Mouse (Mus musculus): ENCODE results near the gene Tmf1. TPM values are rescaled to one million over a fixed set of nuclear protein-coding genes. Genes with fewer than 3 reads are reported as not detected.

The Tmf1 gene
- total RNA-seq (2017) = 210 to 231 TPM (median 230 TPM) in 3 replicates

- peak; percentile 97 for ATAC-seq (replicated peaks; ENCODE audit: insufficient number of reproducible peaks, low FRiP score, low TSS enrichment, poor library complexity, severe bottlenecking)
These were observed at the start of gene Tmf1 for GRCm38 (mm10) chr6:97178491-97179366. Gene Tmf1 (minus strand): TSS chr6:97179122.

DNA sequence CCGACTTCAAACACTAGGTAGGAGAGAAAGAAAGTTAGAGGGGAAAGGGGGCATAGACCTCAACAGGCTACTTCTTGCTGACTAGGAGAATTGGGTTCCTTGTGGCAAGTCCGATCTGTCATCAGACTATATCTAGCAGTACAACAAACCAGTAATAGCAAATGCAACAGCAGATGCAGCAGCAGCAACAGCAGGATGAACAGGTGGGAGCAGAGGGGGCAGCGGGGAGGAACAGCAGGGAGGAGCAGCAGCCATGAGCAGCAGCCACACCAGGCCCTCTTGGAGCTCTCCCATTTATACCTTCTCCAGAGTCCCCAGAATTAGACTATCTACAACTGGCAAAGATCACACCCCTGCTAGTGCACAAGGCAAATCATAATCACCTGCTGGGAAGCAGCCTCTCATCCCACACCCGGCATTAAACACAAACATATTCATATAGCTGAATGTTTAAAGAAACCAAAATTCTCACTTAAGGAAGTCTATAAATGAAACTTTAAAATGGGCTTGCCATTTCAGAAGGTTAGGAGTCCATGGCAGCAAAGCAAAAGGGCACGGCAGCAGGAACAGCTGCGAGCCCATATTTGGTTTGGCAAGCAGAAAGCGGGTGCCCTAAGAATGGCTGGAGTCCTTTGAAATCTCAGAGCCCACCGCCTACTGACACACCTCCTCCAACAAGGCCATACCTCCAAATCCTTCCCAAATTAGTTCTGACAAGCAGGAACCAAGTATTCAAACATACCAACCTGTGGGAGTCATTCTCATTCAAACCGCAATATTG is 48.3 kb upstream of the Tmf1 start:
- ATAC-seq (replicated peaks; ENCODE audit: insufficient number of reproducible peaks, low FRiP score, low TSS enrichment, poor library complexity, severe bottlenecking) = no peak

- ATAC-seq (replicated peaks; ENCODE audit: insufficient number of reproducible peaks, low FRiP score, low TSS enrichment, poor library complexity, severe bottlenecking) = no peak
These were observed 47.2 kb upstream of the Tmf1 start for GRCm38 (mm10) chr6:97226083-97226491.

GRCm38 (mm10) chr6:97224505-97224904 is 45.6 kb upstream of the Tmf1 start:
- ATAC-seq (replicated peaks; ENCODE audit: insufficient number of reproducible peaks, low FRiP score, low TSS enrichment, poor library complexity, severe bottlenecking) = no peak

- ATAC-seq (replicated peaks; ENCODE audit: insufficient number of reproducible peaks, low FRiP score, low TSS enrichment, poor library complexity, severe bottlenecking) = no peak
These were observed 44.6 kb upstream of the Tmf1 start for GRCm38 (mm10) chr6:97223566-97223965.

- peak; percentile 13; the same call in 1 of the 2 replicates for ATAC-seq (replicated peaks; ENCODE audit: insufficient number of reproducible peaks, low FRiP score, low TSS enrichment, poor library complexity, severe bottlenecking)
These were observed 44.1 kb upstream of the Tmf1 start for GRCm38 (mm10) chr6:97222931-97223467.

- ATAC-seq (replicated peaks; ENCODE audit: insufficient number of reproducible peaks, low FRiP score, low TSS enrichment, poor library complexity, severe bottlenecking) = no peak
These were observed 43.4 kb upstream of the Tmf1 start for GRCm38 (mm10) chr6:97222321-97222720.

DNA sequence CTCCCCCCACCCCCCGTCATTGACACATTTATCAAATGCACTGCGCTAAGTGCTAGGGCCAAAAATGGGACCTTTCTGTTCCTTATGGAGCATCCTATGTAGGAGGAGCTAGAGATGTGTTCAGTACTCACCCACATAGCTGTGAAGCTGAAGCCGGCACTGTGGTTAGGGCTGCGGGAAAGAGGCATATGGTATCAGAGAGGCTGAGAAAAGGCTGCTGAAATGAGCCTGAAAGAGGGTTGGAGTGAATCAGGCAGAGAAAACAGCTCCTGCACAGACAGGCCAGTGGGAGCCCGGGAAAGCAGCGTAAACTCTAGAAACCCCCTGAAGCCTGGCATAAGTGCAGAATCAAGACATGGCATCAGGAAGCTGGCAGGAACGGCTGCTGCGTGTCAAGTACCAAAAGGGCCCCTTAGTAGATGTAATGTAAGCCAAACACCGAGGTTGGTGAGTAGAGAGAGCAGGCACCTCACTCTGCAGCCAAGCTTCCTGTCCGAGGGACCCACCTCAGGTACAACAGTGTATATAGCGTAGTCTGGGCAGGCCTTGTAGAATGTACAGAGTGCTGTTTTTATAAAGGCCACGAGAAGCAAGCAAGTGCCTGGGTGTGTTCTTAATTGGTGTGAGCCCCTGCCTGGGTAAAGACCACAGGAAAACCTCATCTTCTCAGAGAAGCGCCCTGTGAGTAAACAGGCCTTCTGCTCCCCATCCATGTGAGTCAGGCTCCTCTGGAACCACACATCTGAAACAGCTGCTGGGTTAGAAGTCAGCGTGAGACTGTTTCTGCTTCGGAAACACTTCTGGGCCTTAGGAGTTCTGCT is 42.5 kb upstream of the Tmf1 start:
- peak; percentile 48 for ATAC-seq (replicated peaks; ENCODE audit: insufficient number of reproducible peaks, low FRiP score, low TSS enrichment, poor library complexity, severe bottlenecking)

DNA sequence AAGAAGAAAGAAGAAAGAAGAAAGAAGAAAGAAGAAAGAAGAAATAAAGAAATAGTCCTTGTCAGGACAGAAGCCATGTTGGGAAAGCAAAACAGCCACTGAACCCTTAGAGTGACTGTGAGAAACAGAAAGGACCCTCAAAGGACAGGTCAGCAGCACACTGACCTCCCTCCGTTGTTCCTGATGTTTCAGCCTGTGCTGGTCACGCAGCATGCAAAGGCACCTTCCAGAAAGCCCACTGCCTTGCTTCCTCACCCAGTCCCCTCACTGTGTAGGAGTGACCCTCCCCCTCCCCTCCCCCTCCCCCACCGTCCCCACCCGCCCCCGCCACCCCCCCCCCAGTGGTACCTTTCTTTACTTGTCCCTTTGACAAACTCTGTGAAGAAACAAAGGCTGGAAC is 41.8 kb upstream of the Tmf1 start:
- no peak for ATAC-seq (replicated peaks; ENCODE audit: insufficient number of reproducible peaks, low FRiP score, low TSS enrichment, poor library complexity, severe bottlenecking)

GRCm38 (mm10) chr6:97216154-97216821 is 37.4 kb upstream of the Tmf1 start:
- no peak for ATAC-seq (replicated peaks; ENCODE audit: insufficient number of reproducible peaks, low FRiP score, low TSS enrichment, poor library complexity, severe bottlenecking)

GRCm38 (mm10) chr6:97211981-97212380 is 33.1 kb upstream of the Tmf1 start:
- peak; percentile 62 for ATAC-seq (replicated peaks; ENCODE audit: insufficient number of reproducible peaks, low FRiP score, low TSS enrichment, poor library complexity, severe bottlenecking)

GRCm38 (mm10) chr6:97210962-97211601 is 32.2 kb upstream of the Tmf1 start:
- ATAC-seq (replicated peaks; ENCODE audit: insufficient number of reproducible peaks, low FRiP score, low TSS enrichment, poor library complexity, severe bottlenecking) = 0 out of 2 replicates have a peak, but pooled peaks have one; percentile 32

DNA sequence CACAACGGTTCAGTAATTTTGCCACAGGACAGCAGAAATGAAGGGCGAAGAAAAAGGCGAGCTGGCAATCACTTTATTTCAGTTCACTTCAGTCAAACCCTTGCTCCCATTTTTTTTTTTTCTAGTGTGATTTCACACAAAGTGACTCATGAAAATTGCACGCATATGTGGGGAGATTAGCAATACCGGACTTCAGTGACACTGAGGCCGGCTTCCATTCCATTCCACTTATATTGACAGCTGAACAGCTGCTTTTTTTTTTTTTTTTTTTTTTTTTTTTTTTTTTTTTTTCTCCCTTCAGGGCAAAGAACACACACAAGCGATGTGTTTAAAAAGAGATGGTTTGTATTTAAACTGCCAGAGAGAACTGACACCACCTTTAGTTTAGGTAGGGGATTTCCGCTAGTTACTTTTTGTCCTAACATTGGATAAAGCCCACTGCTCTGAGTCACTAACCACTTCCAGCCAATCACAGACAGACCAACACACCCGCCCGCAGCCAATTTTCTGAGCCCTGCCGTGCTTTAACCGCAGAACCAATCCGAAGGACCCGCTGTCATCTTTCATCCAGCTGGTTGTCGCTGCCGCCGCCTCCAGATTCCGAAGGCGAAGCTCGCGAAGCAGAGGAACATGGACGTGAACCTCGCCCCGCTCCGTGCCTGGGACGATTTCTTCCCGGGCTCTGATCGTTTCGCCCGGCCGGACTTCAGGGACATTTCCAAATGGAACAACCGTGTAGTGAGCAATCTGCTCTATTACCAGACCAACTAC is 31.5 kb upstream of the Tmf1 start, which contains the start of gene Arl6ip5:
Gene Arl6ip5 (plus strand): TSS at position 499 of the 771 bp plus-strand sequence.
- peak; percentile 85 for ATAC-seq (replicated peaks; ENCODE audit: insufficient number of reproducible peaks, low FRiP score, low TSS enrichment, poor library complexity, severe bottlenecking)

DNA sequence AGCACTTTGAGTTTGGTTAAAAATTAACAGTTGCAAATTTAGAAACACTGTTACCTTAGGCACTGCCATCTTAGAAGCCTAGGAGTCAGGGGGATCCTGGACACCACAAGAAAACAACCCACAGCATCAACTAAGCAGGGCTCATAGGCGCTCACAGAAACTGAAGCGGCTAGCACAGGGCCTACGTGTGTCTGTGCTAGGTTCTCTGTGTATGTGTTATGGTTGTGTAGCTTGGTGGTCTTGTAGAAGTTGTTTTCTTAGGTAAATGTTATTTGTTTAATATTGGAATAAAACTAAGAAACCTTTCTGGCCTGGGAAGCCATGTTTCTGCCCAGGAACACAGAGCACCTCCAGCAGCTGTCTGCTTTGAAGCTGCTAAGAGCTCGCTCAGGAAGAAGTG is 30.8 kb upstream of the Tmf1 start:
- no peak for ATAC-seq (replicated peaks; ENCODE audit: insufficient number of reproducible peaks, low FRiP score, low TSS enrichment, poor library complexity, severe bottlenecking)

DNA sequence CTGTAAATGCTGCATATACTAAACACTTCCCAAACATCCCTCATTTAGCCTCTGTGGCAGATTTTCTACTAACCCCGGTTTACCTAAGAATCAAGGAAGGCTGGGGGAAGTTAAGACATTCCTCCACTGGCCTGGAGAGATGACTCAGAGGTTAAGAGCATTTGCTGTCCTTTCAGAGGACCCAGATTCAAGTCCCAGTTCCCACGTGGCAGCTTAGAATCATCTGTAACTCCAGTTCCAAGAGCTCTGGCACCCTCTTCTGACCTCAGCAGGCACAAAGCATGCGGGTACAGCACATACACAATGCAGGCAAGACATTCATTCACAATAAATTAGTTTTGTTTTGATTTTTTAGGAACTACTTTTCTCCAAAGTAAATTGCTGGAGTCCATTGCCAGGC is 30.3 kb upstream of the Tmf1 start:
- ATAC-seq (replicated peaks; ENCODE audit: insufficient number of reproducible peaks, low FRiP score, low TSS enrichment, poor library complexity, severe bottlenecking) = no peak

GRCm38 (mm10) chr6:97208406-97208805 is 29.5 kb upstream of the Tmf1 start:
- ATAC-seq (replicated peaks; ENCODE audit: insufficient number of reproducible peaks, low FRiP score, low TSS enrichment, poor library complexity, severe bottlenecking) = no peak

DNA sequence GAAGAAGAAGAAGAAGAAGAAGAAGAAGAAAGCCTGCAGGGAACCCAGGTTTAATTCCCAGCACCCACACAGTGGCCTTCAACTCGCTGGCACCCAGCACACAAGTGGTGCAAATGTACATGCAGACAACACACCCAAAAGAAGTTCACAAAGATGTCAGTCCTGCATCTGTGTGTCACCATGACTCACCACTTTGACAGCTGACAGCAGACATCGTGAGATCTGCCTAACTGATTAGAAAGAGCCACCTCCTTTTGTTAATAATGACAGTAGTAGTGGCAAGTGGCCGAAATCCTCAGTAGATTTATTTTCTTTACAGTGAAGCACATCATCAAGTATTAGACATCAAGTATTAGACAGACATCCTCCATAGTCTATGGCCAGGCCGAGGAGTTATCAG is 28.2 kb upstream of the Tmf1 start:
- ATAC-seq (replicated peaks; ENCODE audit: insufficient number of reproducible peaks, low FRiP score, low TSS enrichment, poor library complexity, severe bottlenecking) = no peak
